Mouse (Mus musculus) ES-CJ7 (cell line): ENCODE measurements around the gene Ndufa9.

Experiments
- DNase-seq: peaks from one replicate; pipeline ENCODE4 v3.0.0; 2011; ENCODE audit warnings: low read depth, low spot score

Ndufa9 gene

DNA sequence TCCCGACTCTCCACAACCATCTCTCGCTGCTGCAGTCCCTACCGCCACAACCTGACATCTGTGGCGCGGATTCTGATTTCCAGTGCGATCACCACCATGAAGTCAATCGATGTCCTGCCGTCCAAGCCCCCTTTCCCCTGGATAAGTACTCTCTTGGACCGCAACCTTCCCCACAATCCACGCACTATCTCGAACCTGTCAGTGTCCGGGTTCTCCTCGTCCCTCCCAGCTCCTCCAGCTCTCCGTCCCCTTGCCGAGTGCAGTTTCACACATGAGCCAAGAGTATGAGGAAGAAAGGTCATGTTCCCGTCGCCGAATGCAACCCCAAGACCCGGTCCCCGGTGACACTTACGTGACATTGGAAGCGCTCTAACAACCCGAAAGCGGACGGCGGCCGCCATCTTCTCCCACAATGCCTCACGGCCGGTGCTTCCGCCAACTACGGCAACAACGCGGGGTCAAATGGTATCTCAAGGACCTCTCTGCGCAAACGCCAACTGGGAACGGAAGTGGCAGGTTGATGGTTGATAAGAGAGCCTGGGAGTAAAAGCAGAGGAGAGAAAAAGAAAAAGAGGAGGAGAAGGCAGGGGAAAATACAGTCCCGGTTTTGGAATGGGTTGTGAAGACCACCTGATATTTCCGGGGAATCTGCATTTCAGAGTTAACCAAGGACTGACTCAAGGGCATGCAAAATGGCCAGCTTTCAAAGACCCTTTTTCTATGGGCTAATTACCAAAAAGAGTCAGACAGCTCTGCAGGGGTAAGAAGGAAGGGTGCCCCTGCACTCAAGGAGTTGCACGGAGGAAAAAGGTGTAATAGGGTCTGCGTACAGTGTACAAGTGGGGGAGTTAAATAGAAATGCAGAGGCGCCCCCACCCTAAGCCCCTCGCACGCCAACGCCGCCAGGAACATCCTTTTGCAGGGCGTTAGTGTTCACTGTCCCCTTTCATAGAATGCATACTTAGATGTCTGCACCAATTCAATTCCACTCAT is at the start of gene Ndufa9:
Ndufa9 (minus strand) TSS at position 425 of the 993 bp plus-strand sequence.
- peak; percentile 94 for DNase-seq

DNA sequence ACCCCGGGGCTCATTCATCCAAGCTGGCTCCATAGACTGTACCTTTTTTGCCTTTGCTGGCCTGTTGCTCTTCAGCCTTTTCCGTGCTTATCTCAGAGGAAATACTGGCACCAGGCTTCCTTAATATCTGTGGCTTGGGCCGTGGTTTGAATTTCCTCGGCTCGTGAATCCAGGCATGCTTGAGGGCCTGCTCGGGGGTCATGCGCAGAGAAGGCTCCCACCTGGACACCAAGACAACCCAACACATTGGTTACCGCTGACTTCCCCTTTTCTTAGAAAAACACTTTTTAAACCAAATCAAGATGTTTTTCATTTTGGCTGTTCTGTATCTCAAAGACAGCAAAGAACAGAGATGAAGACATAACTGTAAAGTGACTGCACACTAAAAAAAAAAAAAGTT is 28.2 kb upstream of the Ndufa9 start:
- DNase-seq, result no peak

DNA sequence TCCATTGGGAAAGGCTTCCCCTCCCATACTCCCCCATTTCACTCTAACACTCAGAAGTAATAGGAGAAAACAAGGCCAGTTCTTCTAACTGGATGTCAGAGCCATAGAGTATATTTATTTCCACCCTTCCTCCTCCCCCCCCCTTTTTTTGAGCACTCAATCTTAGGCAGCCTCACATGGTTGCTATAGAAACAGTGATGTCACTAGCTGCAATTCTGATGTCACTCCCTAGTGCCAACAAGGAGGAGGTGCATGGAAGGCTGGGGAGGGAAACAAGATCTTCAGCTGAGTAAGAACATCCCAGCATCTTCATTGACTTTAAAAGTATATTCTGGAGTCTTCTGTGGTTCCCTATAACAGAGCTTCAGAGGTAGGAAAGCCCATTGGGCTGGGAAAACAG is 3.9 kb upstream of the Ndufa9 start, which contains the start of gene Akap3:
Akap3 (plus strand) TSS at position 218 of the 400 bp plus-strand sequence.
- DNase-seq, result no peak

DNA sequence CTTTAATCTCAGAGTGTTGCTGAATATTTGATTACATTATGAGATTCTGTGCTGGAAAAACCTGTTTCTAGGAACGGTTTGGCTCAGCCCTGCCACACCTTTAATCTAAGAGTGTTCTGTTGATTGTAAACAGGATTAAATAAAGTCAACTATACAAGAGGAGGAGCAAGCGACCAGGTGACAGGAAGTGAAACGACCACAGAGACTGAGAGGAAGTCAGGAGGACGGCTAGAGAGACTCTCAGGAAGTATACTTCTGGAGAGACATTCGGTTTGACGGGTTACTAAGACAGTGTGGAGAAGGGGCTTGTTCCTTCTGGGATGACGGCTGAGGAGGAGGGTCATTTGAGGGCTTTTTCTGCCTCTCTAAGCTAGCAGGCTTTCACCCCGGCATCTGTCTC is 12.3 kb downstream of the Ndufa9 start:
- DNase-seq, result no peak

DNA sequence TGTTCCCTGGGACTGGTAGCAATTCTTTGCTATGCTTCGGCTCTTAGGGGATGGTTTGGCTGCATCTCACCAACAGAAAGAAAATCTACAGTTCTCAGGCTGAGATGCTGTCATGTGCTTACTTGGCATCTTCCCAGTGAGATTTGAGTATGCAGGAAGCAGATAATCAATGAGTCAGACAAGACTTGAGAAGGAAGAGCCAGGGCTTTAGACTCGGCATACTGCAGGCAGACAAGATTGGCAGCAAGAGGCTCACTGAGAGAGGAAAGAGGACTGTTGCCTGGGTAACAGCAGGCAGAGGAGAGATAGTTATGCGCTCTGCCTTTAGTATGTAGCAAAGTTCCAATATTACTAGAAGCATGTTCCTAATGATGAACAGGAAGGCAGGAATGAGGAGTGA is 25.8 kb downstream of the Ndufa9 start:
- DNase-seq, result no peak

DNA sequence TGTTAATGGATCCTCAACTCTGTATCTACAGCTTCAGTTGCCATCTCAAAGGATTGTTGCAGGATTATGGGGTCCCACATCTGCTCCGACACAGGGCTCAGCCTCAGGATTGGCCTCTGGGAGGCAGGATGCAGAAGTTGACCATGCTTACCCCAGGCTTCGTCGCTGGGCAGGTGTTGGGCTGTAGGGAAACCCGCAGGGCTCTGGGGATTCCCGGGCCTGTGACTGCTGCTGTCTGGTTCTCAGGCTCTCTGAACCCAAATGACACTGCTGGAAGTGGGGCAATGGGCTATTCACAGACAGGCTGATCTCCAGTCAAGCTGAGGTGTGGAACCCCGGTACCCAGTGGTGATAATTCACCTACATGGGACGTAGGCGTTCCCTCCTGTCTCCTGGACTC is 32.6 kb downstream of the Ndufa9 start:
- DNase-seq, result no peak

DNA sequence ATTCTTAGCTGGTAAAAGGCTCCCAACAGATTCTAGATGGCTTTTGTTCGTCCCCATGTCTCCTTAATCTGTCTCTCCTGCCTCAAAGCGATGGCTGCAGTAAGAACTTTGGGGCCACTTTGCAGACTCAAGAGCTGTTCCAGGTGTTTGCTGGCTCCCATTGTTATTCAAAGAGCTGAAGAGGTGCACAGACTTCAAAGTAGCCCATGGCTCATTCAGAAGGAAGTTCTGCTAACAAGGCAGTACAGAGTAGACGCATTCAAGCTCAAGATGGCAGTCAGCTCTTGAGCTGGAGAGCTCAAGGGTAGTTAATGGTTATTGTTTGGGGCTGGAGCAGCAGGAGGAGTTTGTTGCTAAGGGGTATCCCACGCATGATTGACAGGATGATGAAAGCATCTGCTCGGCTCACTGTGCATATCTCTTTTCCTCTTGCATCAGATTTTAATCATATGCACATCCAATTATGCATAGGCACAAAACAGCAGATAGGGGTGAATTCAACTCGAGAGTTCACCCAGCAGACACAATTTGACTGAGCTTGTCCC is 33.7 kb downstream of the Ndufa9 start:
- DNase-seq, result peak; percentile 78

DNA sequence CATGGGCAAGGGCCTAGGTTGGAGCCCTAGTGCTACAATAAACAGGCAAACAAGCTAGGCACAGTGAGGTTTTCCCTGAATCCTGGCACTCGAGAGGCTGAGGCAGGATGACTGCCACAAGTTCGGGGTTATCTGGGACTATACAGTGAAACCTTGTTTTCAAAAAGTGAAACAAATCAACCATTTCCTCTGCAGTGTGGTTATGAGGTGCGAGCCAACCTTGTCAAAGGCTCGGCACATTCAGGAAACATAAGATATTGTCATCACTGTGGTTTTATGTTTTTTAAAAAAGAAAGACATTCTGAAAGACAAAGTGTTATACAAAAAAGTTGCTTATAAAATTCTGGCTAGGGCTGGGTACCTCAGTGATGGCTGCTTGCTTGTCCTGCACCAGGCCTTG is 37.5 kb downstream of the Ndufa9 start:
- no peak for DNase-seq

DNA sequence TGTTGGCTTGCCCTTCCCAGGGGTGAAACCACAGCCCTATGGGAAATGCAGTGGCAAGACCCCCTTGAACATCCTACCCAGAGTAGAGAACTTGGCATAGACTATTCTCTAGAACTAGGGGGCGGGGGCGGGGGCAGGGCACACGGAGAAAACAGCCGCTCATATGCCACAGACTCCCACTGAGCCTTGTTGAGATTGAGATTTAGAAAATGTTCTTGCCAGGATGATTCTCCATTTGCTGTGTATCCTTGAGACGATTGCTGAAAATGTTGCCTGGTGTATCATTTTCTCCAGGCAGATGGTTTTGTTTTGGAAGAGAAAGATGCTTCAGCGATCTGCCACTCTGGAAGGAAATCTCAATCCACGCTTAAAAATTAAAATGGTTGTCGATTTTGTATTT is 40.4 kb downstream of the Ndufa9 start:
- DNase-seq, result no peak

DNA sequence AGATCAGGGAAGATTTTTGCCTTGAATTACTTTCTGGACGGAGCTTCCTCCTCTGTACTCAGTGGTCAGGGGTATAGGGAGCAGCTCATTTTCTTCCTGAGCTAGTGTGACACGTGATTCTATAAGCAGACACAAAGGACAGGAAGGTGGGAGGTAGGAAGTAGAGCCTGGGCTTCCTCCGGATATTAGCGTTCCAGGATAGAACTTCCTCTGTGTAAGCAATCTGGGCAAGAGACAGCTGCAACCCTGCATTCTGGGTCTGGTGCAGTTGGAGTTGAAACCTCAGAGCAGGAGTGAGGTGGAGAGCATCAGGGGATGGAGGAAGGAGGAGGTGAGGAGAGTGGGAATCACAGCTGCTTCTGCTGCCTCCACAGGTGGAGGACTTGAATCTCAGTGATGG is 40.8 kb downstream of the Ndufa9 start:
- DNase-seq, result no peak

DNA sequence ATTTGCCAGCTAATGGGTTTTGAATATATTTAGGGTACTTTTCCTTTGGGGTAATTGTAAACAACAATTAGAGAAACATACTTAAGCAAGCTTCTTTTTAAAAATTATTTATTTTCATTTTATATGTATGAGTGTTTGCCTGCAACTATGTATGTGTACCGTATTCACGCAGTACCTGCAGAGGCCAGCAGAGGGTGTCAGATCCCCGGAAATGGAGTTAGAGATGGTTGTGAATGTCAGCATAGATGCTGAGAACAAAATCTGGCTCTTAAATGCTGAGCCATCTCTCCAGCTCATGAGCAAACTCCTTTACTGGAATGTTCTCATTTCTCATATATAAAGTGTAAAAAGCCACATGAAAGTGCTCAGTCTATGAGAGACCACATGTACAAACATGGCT is 42.2 kb downstream of the Ndufa9 start:
- DNase-seq, result peak; percentile 61

DNA sequence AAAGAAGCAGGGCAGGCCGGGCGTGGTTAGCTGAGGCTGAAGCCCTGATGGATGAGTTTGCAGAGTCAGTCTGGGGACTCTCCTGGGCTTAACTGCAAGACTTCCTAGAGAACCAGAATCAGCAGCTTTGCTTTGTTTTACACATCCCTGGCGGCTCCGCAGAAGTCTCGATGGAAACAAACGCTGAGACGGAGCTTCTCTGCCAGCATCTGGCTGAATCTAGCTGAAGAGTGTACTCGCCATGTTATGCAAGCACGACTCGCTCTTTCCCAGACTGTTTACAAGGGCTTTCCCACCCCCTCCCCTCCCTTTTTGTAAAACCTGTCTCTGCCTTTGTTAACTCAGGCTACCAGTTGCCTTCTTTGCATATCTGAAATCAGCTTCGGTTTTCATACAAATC is 46.0 kb downstream of the Ndufa9 start:
- peak; percentile 56 for DNase-seq

DNA sequence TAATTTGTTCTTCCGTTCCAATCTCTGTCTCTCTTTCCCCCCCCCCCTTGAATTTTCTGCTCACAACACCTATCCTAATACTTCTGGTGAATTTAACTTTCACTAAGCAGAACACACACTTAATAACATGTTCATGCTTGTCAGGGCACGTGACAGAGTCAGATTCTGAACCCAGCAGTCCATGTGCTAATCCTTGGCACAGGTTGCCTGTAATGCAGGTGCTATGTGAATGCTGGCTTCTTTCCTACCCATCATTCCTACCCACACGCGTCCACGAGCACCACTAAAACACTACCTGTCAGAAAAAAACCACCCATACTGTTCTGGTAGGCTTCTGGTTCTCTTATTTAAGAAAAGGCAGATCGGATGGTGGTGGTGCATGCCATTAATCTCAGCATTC is 54.2 kb downstream of the Ndufa9 start:
- no peak for DNase-seq

DNA sequence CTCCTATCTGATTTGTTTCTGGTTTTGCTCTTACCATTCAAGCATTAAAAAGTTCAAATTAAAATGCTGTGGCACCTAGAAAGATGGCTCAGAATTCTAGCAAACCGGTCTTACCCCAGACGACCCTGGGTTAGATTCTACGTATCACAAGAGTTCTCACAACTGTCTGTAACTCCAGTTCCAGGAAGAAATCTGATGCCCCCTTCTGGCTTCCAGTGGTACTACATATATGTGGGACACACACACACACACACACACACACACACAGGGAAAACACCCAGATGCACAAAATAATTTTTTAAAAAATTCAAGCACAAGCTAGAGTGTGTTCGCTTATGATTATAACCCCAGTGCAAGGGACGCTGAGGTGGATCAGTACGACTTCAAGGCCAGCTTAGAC is 55.2 kb downstream of the Ndufa9 start:
- peak; percentile 50 for DNase-seq

DNA sequence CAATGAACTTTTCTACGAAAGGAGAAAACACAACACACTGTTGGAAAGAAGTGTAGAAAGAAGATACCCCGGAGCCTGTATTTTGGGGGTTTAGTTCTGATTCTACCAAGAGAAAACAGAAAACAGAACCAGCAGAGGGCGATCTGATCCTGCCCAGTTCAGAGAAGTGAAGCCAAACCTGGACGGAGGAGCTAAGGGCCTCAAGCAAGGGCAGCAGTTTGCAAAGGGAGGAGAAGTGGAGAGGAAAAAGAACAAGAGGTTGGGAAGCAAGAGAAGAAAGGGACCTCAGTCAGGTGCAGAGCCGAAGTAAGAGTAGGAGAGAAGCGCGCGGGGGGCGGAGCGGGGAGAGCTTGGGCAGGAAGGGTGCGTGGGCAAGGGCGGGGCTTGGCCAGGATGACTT is 57.0 kb downstream of the Ndufa9 start:
- DNase-seq, result peak; percentile 62

DNA sequence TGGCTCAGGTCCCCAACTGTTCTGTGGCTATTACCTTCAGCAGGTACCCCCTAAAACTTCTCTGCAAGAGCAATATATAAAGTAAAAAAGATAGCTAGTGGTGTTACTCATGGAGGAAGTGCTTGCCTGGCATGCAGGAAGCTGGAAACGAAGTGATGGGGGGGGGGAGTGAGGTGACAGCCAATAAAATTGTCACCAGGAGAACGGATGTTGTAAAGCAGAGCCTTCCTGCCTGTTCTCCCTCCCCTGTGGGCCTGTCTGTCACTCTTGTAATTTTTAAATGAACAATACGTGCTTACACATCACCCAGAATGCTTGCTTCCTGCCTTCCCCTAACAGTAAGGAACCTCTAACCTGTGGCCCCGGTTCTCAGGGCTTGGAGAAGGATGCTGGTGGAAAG is 57.4 kb downstream of the Ndufa9 start:
- no peak for DNase-seq

DNA sequence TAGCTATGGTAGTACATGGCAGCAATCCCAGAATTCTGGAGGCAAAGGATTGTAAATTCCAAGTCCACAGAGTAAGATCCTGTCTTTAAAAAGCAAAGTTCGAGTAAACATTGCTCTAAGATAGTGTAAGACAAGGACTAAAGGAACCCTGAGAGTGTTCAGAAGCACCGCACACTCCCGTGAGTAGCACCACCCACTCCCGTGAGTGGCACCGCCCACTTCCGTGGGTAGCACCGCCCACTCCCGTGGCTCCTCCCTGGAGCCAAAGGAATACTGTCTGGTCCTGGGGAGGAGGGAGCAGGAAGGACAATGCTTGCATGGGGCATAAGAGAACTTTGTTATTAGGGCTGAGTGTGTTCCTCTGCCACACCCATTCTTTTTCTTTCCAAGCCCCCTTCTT is 60.1 kb downstream of the Ndufa9 start:
- peak; percentile 21 for DNase-seq

DNA sequence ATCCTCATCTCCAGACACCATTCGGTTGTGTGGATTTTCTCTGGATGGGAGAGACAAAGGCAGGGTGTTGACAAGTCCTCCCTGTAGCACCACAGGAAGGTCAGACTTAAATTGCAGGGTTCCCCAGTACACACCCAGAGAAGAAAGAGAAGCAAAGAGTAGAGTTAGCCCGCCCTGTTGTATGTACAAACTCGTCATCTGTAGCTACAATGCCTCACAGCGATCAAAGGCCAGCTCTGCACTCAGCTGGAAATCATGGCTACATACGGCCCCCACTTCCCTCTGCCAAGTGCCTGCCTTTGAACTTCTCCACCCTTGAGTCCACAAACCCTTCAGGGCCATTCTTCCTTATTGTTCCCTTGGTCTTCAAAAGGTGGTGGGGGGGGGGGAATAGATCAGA is 64.7 kb downstream of the Ndufa9 start:
- DNase-seq, result no peak

DNA sequence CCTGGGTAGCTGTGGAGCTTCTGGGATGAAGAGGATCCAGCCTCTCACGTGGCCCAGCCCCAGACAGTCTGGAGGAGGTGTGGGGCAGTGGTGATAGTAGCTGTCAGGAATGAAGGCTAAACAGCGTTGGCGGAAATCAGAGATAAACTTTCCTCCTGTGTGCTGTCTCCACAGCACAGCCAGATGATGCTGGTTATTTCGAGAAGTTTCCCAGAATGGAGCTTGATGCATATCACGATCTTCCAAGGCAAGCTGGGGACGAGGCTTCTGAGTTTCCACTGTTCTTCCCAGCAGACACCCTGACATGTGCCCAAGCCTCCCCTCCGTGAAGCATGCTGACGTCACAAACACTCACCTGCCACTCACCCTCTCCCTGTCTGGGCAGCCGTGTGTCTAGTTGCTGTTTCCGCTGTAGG is 65.3 kb downstream of the Ndufa9 start:
- no peak for DNase-seq

DNA sequence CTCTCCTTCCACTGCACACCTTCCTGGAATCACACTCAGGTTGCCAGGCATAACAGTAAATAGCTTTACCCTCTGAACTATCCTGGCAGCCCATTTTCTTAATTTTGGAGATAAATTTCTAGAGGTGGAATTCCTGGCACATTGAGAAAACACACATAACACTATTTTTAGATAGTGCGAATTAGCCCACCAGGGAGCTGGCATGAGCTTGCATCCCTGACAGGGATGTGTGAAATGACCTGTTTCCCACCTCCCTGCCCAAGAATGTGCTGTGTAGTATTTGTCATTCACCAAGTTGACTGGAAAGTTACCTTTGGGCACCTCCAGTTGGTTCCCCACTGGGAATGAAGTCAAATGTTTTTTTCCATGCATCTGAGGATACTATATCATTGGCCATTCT is 65.9 kb downstream of the Ndufa9 start:
- no peak for DNase-seq

DNA sequence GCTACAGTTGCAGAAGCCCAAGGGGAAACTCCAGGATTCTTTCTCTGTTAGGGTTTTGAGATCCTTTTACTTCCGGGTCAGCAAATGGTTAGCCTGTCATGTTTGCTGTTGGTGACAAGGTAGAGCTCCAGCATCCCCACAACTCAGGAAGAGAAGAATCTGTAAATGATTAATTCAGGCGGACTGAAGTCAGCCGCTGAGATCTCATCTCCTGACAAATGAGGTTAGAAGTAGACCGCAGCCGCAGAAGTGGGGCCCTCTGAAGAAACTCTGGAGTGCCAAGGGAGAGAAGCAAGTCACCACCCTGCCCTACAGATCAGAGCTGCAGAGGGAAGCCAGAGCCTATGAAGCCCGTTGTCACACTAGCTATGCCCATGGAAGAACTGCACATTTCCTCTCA is 71.0 kb downstream of the Ndufa9 start:
- no peak for DNase-seq

DNA sequence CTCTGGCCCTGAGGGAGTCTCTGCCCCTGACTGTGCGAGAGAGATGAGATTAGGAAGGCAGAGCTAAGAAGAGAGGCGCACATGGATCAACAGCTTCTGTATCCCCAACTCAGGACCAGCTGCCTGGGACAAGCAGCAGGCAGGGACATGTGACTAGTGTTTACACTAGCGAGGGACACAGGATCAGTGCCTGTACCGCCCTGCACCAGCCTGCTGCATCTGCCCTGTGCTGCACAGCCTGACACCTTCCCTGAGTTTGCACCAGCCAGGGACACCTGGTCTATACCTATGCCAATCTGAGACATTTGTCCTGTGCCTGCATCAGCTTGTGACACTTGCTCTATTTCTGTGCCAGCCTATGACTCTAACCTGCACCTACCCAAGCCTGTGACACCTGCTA is 75.1 kb downstream of the Ndufa9 start:
- DNase-seq, result no peak

DNA sequence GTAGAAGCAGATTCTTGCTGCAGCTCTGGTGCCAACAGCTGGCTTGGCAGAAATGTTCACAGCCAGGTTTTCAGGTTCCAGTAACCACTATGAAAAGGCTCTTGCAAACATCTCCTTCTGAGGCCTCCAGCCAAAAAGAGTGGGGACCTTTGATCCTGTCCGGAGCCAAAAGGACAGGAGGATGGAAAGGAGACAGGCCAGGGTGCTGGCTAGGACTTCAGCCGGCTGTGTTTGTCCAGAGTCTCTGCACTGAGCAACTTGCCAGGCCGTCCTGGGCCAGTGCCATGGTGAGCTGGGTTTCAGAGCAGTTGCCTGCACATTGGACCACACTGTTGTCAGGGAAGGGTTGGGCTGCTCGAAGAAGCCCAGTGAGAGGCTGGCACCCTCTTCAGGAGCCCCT is 76.6 kb downstream of the Ndufa9 start:
- DNase-seq, result no peak
